Mouse (Mus musculus): ENCODE results near the gene Itfg2.

DNA sequence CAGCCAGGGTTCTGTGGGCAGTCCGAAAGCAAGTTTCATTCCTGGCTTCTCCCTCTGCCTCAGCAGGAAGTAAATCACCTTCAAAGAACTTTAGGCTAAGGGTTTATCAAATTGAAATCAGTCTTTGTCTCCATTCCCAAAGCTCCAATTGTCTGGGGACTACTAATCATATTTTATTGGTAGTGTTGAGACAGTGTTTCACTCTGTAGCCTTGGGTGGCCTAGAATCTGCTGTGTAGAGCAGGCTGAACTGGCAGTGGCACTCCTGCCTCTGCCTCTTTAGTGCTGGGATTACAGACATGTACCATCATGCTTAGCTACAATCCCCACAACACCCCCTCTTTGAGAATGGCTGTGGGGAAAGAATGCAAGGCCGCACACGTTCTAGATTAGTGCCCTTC, 3.3 kb downstream of the Itfg2 start:
- TF ChIP-seq CTCF (conservative IDR thresholded peaks at IDR 0.05; ENCODE audit: insufficient read depth, insufficient read length, low read depth, low read length): no peak
- TF ChIP-seq POLR2A (IDR thresholded peaks at IDR 0.05; ENCODE audit: low read depth, low read length): no peak
